Mouse (Mus musculus): ENCODE data around the gene Tspan5.

DNA sequence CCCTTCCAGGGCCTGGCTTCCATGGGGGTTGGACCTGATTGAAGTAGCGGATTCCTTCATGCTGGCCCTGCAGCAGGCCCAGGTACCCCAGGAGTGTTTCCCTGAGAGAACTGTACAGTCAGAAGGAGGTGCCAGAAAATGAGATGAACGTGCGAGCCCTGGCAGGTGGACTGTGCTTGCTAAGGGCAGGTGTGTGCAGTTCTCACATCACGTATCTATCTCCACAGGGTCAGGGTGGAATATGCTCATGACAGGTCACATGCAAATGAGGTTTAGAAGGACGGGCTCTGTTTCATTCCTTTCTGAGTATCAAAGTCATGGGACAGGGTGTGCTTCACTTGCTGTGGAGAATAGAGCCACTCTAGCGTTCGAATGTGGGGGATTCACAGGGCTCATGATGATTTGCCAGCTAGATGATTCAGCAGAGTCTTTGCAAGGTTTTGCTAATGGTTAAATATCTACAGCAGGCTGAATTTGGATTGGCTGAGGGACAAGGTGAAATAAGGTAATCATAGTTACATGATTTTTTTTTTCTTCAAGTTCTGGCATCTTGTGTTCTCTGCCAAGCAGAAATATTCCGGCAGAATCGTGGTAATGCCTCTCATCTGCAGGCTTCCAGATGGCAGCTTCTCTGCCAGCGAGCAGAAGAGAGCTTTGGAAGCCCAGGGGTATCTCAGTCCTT is 28.8 kb downstream of the Tspan5 start:
- TF ChIP-seq POLR2A (IDR thresholded peaks at IDR 0.05; ENCODE audit: insufficient read depth, low read length) (no peak), CTCF (IDR thresholded peaks at IDR 0.05; ENCODE audit: low read depth, low read length) (no peak)

Measured in ES-Bruce4 (cell line).